Mouse (Mus musculus): Measurements from ENCODE around the gene Doxl2.

GRCm38 (mm10) chr6:49013023-49013422 lies 38.3 kb downstream of the Doxl2 start:
- TF ChIP-seq POLR2A (IDR thresholded peaks at IDR 0.05; ENCODE audit: borderline replicate concordance, extremely low read depth, insufficient read depth, insufficient read length, poor library complexity, severe bottlenecking) (no peak), CTCF (IDR thresholded peaks at IDR 0.05; ENCODE audit: borderline replicate concordance, extremely low read depth, insufficient read depth, insufficient read length) (no peak)
